8 mouse cellular contexts compared by ENCODE assay signal in the genomic region with DNA sequence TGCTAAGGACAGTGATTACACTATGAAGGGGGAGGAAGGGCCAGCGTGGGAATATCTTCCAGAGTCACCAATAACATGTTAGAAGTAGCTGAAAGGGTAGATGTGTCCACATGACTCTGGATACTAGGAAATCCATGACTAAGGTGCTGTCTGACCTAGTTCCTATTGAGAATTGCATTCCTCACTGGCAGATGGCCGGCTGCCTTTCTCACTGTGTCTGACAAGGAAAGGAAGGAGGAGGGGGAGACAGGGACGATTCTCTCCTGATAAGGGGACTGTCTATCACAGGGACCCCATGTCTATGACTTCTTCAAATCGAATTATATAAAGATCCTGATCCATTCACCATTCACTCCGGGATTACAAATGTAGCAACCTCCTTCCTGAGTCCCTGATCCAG.
"Had no signal": no experiment of that assay in that cellular context is flagged by ENCODE, and none has a peak within 500 bp of the region (broad histone marks: within the 10 kb centered on the region; RNA-seq: fewer than 3 reads in every experiment).

No protein-coding gene starts in this region.

- DNase-seq: lung, adult 18-20 months; lung, embryonic 14.5 days; lung, postnatal 14 days; lung, postnatal 36 days; right cerebral cortex, postnatal 14 days; thymus, adult 2 months; thymus, postnatal 25 days; thymus, postnatal 4 days had no signal
